Comparison of ENCODE assay signal across 9 mouse cellular contexts in the genomic region with DNA sequence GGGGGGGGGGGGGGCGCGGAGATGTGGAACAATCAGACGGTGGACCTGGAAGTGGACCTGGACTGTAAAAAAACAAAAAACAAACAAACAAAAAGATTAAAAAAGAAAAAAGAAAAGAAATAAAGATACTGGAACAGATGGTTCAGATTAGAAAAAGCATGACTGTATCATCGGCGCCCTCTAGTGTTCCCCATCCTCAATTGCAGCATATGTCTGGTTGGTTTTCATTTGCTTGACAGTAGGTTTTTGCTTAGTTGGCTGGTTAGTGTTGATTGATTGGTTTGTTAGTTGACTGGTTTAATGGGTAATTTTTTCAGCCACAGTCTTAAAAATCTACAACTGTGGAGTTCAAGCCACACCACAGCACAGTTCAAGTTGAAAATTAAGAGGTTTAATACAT. TPM values are rescaled to one million over a fixed set of nuclear protein-coding genes. Genes with fewer than 3 reads are reported as not detected.
DNase-seq lines count a peak whose midpoint lies in the region; ATAC-seq and TF ChIP-seq lines count a peak whose summit lies in the region.
"Had no signal": no experiment of that assay in that cellular context is flagged by ENCODE, and none has a peak within 500 bp of the region (broad histone marks: within the 10 kb centered on the region; RNA-seq: fewer than 3 reads in every experiment).

No protein-coding gene starts in this region.

- intact Hi-C loops in gastrocnemius, adult 2 months (cut with DNase I), result no loop called here

- no peak overlapping the region for H3K27ac ChIP-seq in gastrocnemius, adult 2 months
- no peak overlapping the region for H3K27ac ChIP-seq in heart, embryonic 11.5 days (ENCODE audit: low read depth, low read length)
- H3K27ac ChIP-seq: limb, embryonic 13.5 days had no signal

- TF ChIP-seq CTCF in gastrocnemius, adult 2 months (IDR thresholded peaks at IDR 0.05), result peak; percentile 51

- no peaks in the 10 kb centered on the region for H3K27me3 ChIP-seq in heart, embryonic 11.5 days (ENCODE audit: control insufficient read depth, insufficient read depth, low read length)
- H3K27me3 ChIP-seq: limb, embryonic 13.5 days had no signal

- no peak overlapping the region for H3K9ac ChIP-seq in heart, embryonic 11.5 days (ENCODE audit: low read depth, low read length)
- H3K9ac ChIP-seq: limb, embryonic 13.5 days had no signal

- no peaks in the 10 kb centered on the region for H3K9me3 ChIP-seq in heart, embryonic 11.5 days (replicated peaks; ENCODE audit: control insufficient read depth, low read length)
- H3K9me3 ChIP-seq: limb, embryonic 13.5 days had no signal

- 12% methylated on average over 3 of the region's 5 CpGs for WGBS in heart, embryonic 11.5 days (ENCODE audit: insufficient replicate concordance)

- H3K36me3 ChIP-seq in heart, embryonic 11.5 days (ENCODE audit: control insufficient read depth, insufficient read depth, low read length), result no peaks in the 10 kb centered on the region
- H3K36me3 ChIP-seq: limb, embryonic 13.5 days had no signal

- DNase-seq in gastrocnemius, adult 2 months, result no peak
- no peak for DNase-seq in gastrocnemius, adult 18-20 months (ENCODE audit: low spot score)
- DNase-seq in 416B (ENCODE audit: low read depth) (peak; percentile 54), R1 (ENCODE audit: low read depth, low spot score) (peak; percentile 49)
- DNase-seq in embryo, embryonic 9.5 days (ENCODE audit: extremely low spot score), result peak; percentile 48
- peak; percentile 29 to 46 for DNase-seq in layer of hippocampus, postnatal 10 days (ENCODE audit: low spot score in 2 of 2)
- peak; percentile 15 for DNase-seq in retina, adult 2 months (ENCODE audit: low read depth, low spot score)

- no peak overlapping the region for H3K4me2 ChIP-seq in heart, embryonic 11.5 days
- H3K4me2 ChIP-seq: limb, embryonic 13.5 days had no signal

- H3K4me3 ChIP-seq in gastrocnemius, adult 2 months, result no peak overlapping the region
- H3K4me3 ChIP-seq in heart, embryonic 11.5 days (ENCODE audit: low read depth, low read length), result no peak overlapping the region
- H3K4me3 ChIP-seq: limb, embryonic 13.5 days had no signal

- no peaks in the 10 kb centered on the region for H3K4me1 ChIP-seq in heart, embryonic 11.5 days (ENCODE audit: control insufficient read depth, insufficient read depth, low read length)
- H3K4me1 ChIP-seq: limb, embryonic 13.5 days had no signal

- no peak for ATAC-seq in heart, embryonic 11.5 days (replicated peaks; ENCODE audit: insufficient number of reproducible peaks, low FRiP score, low TSS enrichment)

RNA-seq across cellular contexts. Expression of a gene that starts 11.1 kb away (rescaled TPM):
- not detected for total RNA-seq in gastrocnemius, adult 2 months (2021)
- total RNA-seq in gastrocnemius, adult 18-20 months (2021), result not detected
- not detected for total RNA-seq in layer of hippocampus, postnatal 10 days (2021)
- polyA plus RNA-seq in heart, embryonic 11.5 days (2014; fragmentation: Nextera tagmentation; extraction: Ambion mirVana), result not detected in 2 replicates

RNA-seq across cellular contexts. Expression of a gene that starts 47.7 kb away (rescaled TPM):
- total RNA-seq in gastrocnemius, adult 2 months (2021), result not detected
- total RNA-seq in gastrocnemius, adult 18-20 months (2021), result not detected
- not detected for total RNA-seq in layer of hippocampus, postnatal 10 days (2021)
- polyA plus RNA-seq in heart, embryonic 11.5 days (2014; fragmentation: Nextera tagmentation; extraction: Ambion mirVana), result not detected in 2 replicates
- polyA plus RNA-seq: limb, embryonic 13.5 days had no signal

Comparison
In these comparisons a context has a peak if more than half of its experiments do, and no peak if none do; other contexts are left out.
1. DNase-seq: peak in 416B (single experiment), R1 (single experiment), embryo, embryonic 9.5 days (single experiment), layer of hippocampus, postnatal 10 days (2 of 2) and retina, adult 2 months (single experiment); none in gastrocnemius, adult 2 months (single experiment) and gastrocnemius, adult 18-20 months (single experiment).